Mouse (Mus musculus): ENCODE results near the gene Calm2. TPM values are rescaled to one million over a fixed set of nuclear protein-coding genes. Genes with fewer than 3 reads are reported as not detected.

Calm2 gene
- total and polyA plus RNA-seq, 2 experiments from 2014 or later: 1,303 to 3,238 TPM

DNA sequence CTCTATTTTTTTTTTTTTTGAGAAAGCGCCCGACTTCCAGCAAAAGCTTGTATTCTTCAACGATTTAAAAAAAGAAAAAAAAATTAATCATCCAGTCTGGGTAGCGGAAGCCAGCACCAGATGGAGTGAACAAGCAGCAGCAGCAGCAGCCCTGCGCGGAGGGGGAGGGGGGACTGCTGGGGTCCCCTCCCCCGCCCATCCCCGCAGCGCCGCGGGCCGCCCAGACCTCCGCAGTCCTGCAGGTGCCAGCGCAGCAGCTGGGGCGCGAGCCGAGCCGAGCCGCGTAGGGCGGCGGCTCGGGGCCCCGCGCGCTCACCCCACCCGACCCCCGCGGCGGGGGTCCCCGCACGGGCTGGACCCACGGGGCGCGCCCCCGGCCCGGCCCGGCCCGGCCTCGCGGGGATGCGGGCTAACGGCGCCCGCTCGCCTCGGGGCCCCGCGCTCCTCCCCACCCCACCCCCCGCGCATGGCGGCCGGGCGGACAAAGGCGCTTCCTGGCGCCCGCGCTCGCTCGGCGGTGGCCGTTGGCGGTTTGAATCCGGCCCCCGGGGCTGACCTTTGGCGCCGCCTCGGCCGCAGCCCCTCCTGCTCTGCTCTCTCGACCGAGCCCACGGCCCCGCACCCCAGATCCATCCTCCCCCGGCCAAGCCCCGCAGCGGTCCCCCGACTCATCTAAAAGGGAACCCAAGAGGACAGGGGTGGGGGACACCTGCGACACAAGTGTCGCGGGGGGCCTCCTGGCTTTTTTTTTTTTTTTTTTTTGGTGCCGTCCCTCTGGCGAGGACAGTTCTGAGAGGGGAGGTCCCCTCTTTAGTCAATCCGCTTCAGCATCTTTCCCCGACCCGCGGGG lies 593 bp downstream of the Calm2 start:
- DNase-seq (ENCODE audit: low spot score): peak; percentile 81
- H3K4me2 ChIP-seq (ENCODE audit: low read depth, low read length, poor library complexity, severe bottlenecking): peak overlapping the region; percentile 52
- H3K9me3 ChIP-seq (ENCODE audit: low read length): no peaks in the 10 kb centered on the region
- H3K9ac ChIP-seq (replicated peaks; ENCODE audit: low read length, poor library complexity, severe bottlenecking): peak overlapping the region; percentile 99
- H3K4me1 ChIP-seq (ENCODE audit: insufficient read depth, low read length): peaks cover 7% of the 10 kb centered on the region; the same call in 1 of the 2 replicates
- H3K27me3 ChIP-seq (ENCODE audit: insufficient read depth, low read length): no peaks in the 10 kb centered on the region
- peak overlapping the region; percentile 98 for H3K4me3 ChIP-seq (ENCODE audit: low read depth, low read length)
- WGBS: 1% methylated on average over 39 of the region's 86 CpGs
- ATAC-seq (ENCODE audit: low FRiP score): peak; percentile 64
- no peak for TF ChIP-seq CTCF (IDR thresholded peaks at IDR 0.05)
- H3K36me3 ChIP-seq (ENCODE audit: insufficient read depth, low read length): no peaks in the 10 kb centered on the region
- H3K27ac ChIP-seq (ENCODE audit: low read depth, low read length): peak overlapping the region; percentile 99

DNA sequence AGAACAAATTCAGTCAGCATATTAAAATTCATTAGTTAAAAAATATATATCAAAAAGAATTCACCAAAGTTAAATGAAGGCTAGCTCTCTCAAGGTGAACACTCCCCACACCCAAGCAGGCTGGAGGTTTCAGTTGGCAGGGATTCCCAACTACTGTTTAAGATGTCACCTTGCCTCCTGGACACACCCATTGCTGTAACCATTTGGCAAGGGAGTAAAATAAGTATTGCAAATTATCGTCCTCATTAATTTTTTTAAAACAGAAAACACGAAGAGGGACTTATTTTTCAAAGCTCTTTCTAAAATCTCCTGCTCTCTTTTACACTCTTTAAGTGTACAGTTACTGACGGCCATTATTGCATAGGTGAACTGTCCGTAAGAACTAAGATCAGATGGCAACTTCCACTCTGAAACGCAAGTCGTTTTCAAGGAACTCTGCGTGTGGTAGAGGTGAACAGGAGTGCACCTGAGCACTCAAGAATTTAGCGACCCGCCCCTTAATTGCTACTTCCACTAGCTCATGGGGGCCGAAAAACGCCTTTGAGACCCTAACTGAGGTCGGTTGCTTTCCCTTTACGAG lies 1.3 kb downstream of the Calm2 start:
- DNase-seq (ENCODE audit: low spot score) (no peak), ATAC-seq (ENCODE audit: low FRiP score) (no peak)
- H3K4me1 ChIP-seq (ENCODE audit: insufficient read depth, low read length): peaks cover 7% of the 10 kb centered on the region; the same call in 1 of the 2 replicates
- H3K9ac ChIP-seq (replicated peaks; ENCODE audit: low read length, poor library complexity, severe bottlenecking): peak overlapping the region; percentile 99
- WGBS: under 1% methylated on average over 13 of the region's 13 CpGs
- no peaks in the 10 kb centered on the region for H3K9me3 ChIP-seq (ENCODE audit: low read length)
- H3K4me3 ChIP-seq (ENCODE audit: low read depth, low read length): peak overlapping the region; percentile 98
- no peak for TF ChIP-seq CTCF (IDR thresholded peaks at IDR 0.05)
- peak overlapping the region; percentile 52 for H3K4me2 ChIP-seq (ENCODE audit: low read depth, low read length, poor library complexity, severe bottlenecking)
- H3K36me3 ChIP-seq (ENCODE audit: insufficient read depth, low read length): no peaks in the 10 kb centered on the region
- peak overlapping the region; percentile 99 for H3K27ac ChIP-seq (ENCODE audit: low read depth, low read length)
- H3K27me3 ChIP-seq (ENCODE audit: insufficient read depth, low read length): no peaks in the 10 kb centered on the region

DNA sequence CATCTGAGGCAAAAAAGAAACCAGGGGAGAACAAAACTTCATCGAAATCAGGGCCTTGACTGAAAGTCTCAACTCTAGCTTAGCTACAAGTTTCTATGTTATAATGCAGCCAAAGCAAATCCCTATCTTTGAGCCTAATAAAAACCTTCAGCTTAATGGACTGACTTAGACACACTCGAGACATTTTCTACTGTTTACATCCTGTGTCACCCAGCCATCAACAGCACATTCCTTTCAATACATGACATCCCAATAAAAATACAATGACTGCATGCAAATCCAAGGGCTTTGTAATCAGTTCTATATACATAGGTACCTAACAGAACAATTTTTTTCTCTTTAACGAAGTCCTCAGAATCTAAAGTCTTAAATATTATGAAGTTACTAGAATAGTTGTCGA lies 2.0 kb downstream of the Calm2 start:
- Histone ChIP-seq H3K4me1 (ENCODE audit: insufficient read depth, low read length) (peaks cover 7% of the 10 kb centered on the region; the same call in 1 of the 2 replicates), H3K4me3 (ENCODE audit: low read depth, low read length) (peak overlapping the region; percentile 98), H3K27ac (ENCODE audit: low read depth, low read length) (no peak overlapping the region), H3K9me3 (ENCODE audit: low read length) (no peaks in the 10 kb centered on the region), H3K9ac (replicated peaks; ENCODE audit: low read length, poor library complexity, severe bottlenecking) (no peak overlapping the region), H3K4me2 (ENCODE audit: low read depth, low read length, poor library complexity, severe bottlenecking) (peak overlapping the region; percentile 52), H3K36me3 (ENCODE audit: insufficient read depth, low read length) (no peaks in the 10 kb centered on the region), H3K27me3 (ENCODE audit: insufficient read depth, low read length) (no peaks in the 10 kb centered on the region)
- ATAC-seq (ENCODE audit: low FRiP score) (no peak), DNase-seq (ENCODE audit: low spot score) (no peak)
- no peak for TF ChIP-seq CTCF (IDR thresholded peaks at IDR 0.05)
- WGBS: 32% methylated on average over 4 of the region's 4 CpGs

DNA sequence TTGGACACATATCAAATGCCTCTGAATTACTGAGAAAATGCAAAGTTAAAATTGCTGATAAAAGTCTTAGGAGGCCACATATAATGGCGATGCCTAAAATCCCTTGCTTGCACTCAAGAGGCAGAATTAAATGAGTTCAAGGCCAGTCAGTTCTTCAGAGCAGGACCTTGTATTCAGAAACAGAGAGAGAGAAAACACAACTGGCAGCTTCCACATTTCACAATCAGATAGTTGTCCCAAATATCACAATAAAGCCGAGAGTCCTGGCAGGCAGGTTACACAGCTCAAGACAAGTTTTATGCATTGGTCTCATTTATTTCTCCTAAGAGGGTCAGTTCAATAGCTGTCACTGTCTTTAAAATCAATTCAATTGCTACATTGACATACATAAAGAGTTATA lies 5.2 kb downstream of the Calm2 start:
- H3K9ac ChIP-seq (replicated peaks; ENCODE audit: low read length, poor library complexity, severe bottlenecking): no peak overlapping the region
- H3K4me3 ChIP-seq (ENCODE audit: low read depth, low read length): peak overlapping the region; percentile 1; the same call in 1 of the 2 replicates
- DNase-seq (ENCODE audit: low spot score): no peak
- no peaks in the 10 kb centered on the region for H3K9me3 ChIP-seq (ENCODE audit: low read length)
- H3K27me3 ChIP-seq (ENCODE audit: insufficient read depth, low read length): no peaks in the 10 kb centered on the region
- ATAC-seq (ENCODE audit: low FRiP score): no peak
- H3K4me2 ChIP-seq (ENCODE audit: low read depth, low read length, poor library complexity, severe bottlenecking): peak overlapping the region; percentile 13
- peaks cover 4% of the 10 kb centered on the region; the same call in 1 of the 2 replicates for H3K4me1 ChIP-seq (ENCODE audit: insufficient read depth, low read length)
- 55% methylated on average over 2 of the region's 2 CpGs for WGBS
- H3K36me3 ChIP-seq (ENCODE audit: insufficient read depth, low read length): no peaks in the 10 kb centered on the region
- no peak for TF ChIP-seq CTCF (IDR thresholded peaks at IDR 0.05)
- no peak overlapping the region for H3K27ac ChIP-seq (ENCODE audit: low read depth, low read length)

DNA sequence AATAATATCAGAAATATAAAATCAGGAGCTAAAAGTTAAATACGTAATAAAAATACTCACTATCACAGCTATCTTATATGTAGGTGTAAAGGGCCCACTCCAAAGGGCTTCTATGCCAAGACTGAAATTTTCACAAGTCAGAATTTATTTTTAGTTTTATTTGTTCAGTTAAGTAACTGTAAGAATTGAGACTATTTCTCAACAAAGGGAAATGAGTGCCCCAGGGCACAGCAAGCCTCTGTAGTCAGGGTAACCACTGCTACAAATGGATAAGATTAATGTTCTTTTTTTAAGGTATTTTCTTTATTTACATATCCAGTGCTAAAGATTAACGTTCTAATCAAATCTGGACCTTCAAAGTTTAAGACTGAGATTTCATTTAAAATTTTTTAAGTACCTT lies 7.3 kb downstream of the Calm2 start:
- Histone ChIP-seq H3K9me3 (ENCODE audit: low read length) (no peaks in the 10 kb centered on the region), H3K4me3 (ENCODE audit: low read depth, low read length) (no peak overlapping the region), H3K4me1 (ENCODE audit: insufficient read depth, low read length) (peaks cover 4% of the 10 kb centered on the region; the same call in 1 of the 2 replicates), H3K27me3 (ENCODE audit: insufficient read depth, low read length) (no peaks in the 10 kb centered on the region), H3K9ac (replicated peaks; ENCODE audit: low read length, poor library complexity, severe bottlenecking) (no peak overlapping the region), H3K36me3 (ENCODE audit: insufficient read depth, low read length) (peaks cover 8% of the 10 kb centered on the region), H3K27ac (ENCODE audit: low read depth, low read length) (no peak overlapping the region), H3K4me2 (ENCODE audit: low read depth, low read length, poor library complexity, severe bottlenecking) (no peak overlapping the region)
- ATAC-seq (ENCODE audit: low FRiP score) (no peak), DNase-seq (ENCODE audit: low spot score) (no peak)
- TF ChIP-seq CTCF (IDR thresholded peaks at IDR 0.05): no peak
- WGBS: 75% methylated on average over 2 of the region's 2 CpGs

DNA sequence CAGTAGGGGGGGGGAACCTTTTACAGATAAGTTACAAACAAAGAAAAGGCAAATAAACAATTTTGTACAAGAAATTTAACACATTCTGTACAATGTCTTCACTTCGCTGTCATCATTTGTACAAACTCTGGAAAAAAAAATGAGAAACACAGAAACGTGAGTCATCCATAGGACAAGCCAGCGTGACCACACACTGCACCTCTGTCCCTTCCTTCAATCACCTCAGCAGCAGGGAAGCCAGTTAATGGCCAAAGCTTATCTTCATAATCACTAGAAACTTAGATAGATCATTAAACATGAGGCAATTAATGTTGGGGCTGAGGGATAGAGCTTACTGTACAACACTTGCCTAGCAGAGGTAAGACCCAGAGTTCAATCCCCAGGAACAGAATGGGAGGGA lies 12.8 kb downstream of the Calm2 start:
- Histone ChIP-seq H3K27ac (ENCODE audit: low read depth, low read length) (no peak overlapping the region), H3K4me3 (ENCODE audit: low read depth, low read length) (no peak overlapping the region), H3K4me1 (ENCODE audit: insufficient read depth, low read length) (no peaks in the 10 kb centered on the region), H3K36me3 (ENCODE audit: insufficient read depth, low read length) (peaks cover 27% of the 10 kb centered on the region), H3K9ac (replicated peaks; ENCODE audit: low read length, poor library complexity, severe bottlenecking) (no peak overlapping the region), H3K27me3 (ENCODE audit: insufficient read depth, low read length) (no peaks in the 10 kb centered on the region), H3K9me3 (ENCODE audit: low read length) (no peaks in the 10 kb centered on the region), H3K4me2 (ENCODE audit: low read depth, low read length, poor library complexity, severe bottlenecking) (no peak overlapping the region)
- TF ChIP-seq CTCF (IDR thresholded peaks at IDR 0.05): no peak
- no peak for ATAC-seq (ENCODE audit: low FRiP score)
- WGBS: 86% methylated on average over 3 of the region's 3 CpGs
- DNase-seq (ENCODE audit: low spot score): no peak

All from midbrain, postnatal 0 days (tissue).